Mouse (Mus musculus): ENCODE measurements around the gene Enoph1.

The Enoph1 gene

DNA sequence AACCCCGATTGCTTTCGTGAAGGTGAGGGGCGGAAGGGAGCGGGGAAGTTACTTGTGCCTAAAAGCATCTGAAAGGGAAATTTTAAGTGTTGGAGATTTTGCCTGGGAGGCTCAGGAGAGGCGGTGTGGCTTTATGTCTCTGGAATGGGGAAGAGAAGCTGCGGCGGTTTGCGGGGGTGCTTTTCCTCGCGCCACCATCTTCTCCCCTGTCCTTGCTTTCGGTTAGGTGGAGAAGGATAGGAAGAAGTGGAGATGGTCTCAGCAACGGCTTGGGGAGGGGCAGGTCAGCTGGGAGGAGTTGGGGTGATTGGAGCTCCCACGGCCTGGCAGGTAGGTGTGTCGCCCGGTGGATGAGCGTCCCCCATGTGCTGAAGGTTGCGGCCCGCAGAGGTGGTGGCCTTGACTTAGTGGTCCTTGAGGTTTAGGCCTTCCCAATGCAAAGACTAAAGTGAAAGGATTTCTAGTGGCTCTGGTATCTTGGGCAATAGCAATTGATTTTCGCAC lies 548 bp downstream of the Enoph1 start:
- DNase-seq (ENCODE audit: extremely low read depth, low read depth), result no peak

DNA sequence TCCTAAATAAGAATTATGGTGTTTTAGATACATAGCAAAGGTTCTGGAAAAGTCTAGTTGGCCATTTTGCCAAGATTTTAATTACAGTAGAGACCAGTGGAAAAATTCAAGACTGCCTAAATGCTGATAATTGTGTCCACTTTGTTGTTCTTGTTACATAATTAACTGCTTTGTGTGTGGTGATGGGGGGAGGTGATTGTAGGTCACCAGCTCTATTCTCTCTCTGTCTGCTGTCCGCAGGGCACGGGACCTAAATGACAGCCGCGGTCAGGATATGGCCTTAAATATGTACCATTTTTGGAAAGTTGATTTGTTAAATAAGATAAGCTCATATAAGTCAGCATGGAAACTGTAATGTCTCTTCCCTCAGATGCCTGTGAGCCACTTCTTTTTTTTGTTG lies 1.5 kb downstream of the Enoph1 start:
- no peak for DNase-seq (ENCODE audit: extremely low read depth, low read depth)

DNA sequence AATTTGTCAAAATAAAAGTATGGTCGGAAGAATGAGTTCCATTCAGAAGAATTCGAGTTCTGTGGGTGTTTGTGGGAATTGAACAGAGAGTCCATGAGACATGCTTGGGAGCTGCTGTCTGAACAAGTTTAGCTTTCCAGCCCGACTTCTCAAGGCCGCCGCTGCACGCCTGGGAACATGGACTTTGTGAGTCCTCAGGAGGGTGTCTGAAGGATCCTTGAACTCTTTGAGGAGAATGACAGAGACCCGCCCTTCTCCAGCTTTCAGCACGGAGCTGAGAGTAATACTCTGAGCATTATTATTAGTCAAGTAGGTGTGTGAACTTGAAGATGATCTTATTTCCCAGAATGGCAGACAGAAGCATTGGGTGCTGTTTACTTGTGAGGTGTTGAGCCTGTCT lies 2.7 kb downstream of the Enoph1 start:
- no peak for DNase-seq (ENCODE audit: extremely low read depth, low read depth)

DNA sequence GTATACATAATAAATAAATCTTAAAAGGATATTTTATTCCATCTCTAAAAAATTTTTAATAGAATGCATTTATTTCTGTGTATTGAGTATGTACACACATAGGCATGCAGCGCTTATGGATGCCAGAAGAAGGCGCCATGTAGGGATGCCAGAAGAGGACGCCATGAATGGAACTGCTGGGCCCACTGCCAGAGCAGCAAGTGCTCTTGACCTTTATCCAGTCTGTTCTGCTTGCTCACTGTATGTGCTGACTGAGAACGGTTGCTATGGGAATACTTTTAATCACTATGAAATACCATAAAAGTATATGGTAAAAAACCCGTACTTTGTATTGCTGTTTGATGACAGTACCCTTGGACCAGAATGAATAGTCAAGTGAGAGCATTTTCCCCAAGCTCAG lies 3.6 kb downstream of the Enoph1 start:
- DNase-seq (ENCODE audit: extremely low read depth, low read depth), result no peak

DNA sequence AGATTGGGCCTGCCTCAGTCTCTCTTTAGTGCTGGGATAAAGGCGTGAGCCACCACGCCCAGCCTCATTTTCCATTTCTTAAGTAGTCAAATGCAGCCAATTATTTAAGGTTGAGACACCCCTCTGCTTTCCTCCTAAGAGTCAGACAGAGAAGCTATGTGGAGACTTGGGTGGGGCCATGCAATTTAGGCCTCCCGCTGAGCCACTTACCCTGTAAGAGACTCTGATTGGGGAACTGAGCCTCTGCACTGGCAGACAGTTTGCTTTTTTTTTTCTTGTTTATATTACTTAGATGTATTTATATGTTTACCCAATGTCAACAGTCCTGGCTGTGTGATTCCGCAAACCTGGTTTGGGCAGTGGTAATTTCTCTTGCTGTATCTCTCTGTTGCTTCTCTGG lies 4.2 kb downstream of the Enoph1 start:
- DNase-seq (ENCODE audit: extremely low read depth, low read depth), result no peak

DNA sequence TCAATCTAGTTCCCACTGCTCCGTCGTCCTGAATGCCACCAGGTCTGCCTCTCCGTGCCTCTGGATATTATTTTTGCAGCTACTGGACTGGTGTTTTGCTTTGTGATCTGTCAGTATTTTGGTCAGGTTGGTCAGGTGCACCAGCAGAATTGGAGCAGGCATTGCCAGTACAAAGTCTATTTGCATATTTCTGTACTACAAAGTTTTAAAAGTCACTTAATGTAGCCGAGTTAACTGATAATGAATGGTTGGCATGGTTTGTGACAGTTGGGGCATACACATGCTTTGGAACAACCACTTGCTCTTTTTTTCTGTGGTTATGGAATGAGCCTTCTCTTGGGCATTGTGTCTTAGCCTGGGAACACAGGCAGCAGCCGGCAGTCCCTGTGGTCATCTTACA lies 4.8 kb downstream of the Enoph1 start:
- DNase-seq (ENCODE audit: extremely low read depth, low read depth), result no peak

DNA sequence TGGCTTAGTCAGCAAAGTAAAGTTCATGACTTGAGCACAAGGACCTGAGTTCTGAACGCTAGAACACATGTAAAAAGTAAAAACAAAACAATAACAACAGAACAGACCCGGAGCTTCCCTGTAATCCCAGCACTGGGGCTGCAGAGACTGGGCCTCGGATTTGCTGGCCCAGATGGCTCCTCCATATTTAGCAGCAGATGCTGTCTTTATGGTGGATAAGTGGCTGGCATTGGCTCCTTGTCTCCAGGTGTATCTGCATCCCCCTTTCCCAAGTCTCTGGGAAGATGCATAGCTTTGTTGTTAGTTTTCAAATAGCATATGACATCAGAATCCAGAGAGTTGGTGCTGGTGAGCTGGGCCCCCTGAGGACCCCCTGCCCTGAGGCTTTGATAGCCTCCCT lies 6.3 kb downstream of the Enoph1 start:
- DNase-seq (ENCODE audit: extremely low read depth, low read depth), result no peak

DNA sequence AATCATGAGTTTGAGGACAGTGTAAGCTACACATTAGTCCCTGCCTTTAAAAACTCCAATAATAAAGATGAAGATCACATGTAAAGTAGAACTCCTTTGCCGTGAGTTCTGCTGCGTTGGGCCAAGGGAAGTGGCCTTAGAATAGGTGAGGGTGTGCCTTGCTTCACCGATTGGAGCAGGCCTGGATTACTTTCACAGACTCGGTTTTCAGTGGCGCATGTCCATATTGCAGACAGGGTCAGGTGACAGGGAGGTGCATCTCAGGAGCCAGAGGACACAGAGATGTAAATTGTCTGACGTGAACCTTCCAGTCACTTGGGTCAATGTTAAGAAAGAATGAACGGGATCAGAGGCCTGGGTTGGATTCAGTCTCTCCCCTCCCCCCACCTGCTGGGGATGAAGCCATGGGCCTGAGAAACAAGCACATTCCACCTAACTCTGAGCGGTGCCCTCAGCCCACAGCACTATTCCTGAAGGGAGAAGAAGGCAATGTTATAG lies 7.4 kb downstream of the Enoph1 start:
- DNase-seq (ENCODE audit: extremely low read depth, low read depth), result no peak

DNA sequence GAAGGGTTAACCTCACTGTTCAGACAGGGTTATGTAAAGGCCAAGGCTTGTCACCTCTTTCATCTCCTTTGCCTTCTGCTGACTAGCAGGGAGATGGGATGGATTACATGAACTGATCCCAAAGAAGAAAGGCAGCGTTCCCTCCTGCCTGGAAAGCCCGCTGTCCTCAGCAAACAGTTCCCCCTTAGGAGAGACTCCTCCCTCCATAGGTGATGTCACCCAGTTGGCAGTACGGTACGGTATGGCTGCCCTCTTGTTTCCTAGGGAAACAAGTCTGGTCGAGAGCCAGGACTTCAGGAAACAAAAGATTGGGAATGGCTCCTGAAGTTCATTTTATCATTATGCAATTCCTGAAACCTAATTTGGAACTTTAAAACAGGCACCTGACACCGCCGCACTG lies 8.1 kb downstream of the Enoph1 start:
- no peak for DNase-seq (ENCODE audit: extremely low read depth, low read depth)

DNA sequence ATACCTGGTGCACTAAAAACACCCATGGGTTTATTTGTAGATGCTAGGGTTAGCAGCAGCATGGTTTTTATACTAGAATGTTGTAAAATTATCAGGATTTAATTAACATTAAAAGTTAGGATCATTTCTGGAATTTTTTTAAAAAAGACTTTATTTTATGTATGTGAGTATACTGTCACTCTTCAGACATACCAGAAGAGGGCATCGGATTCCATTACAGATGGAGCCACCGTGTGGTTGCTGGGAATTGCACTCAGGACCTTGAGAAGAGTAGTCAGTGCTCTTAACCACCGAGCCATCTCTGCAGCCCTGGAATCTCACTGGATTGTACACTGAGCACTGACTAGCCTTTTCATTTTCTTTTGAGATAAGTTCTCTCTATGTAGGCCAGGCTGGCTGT lies 10.1 kb downstream of the Enoph1 start:
- no peak for DNase-seq (ENCODE audit: extremely low read depth, low read depth)

DNA sequence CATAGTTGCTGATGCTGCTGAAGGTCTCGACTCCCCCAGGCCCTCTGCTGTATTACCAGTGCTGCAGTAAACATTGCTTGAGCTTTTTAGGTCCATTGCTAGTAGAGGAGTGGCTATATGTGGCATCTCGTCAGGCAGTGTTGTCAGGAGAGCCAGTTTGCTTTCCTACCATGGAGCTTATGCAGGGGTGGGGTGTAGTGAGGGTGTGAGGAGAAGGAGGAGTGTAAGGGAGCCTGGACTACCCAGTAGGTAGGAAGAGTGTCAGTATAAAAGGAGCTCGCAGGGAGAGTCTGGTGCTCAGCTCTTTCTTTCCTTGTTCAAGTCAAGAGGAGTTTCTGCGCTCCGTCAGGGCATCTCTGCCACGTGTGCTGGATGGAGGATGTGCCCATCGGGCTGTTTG lies 12.9 kb downstream of the Enoph1 start:
- no peak for DNase-seq (ENCODE audit: extremely low read depth, low read depth)

DNA sequence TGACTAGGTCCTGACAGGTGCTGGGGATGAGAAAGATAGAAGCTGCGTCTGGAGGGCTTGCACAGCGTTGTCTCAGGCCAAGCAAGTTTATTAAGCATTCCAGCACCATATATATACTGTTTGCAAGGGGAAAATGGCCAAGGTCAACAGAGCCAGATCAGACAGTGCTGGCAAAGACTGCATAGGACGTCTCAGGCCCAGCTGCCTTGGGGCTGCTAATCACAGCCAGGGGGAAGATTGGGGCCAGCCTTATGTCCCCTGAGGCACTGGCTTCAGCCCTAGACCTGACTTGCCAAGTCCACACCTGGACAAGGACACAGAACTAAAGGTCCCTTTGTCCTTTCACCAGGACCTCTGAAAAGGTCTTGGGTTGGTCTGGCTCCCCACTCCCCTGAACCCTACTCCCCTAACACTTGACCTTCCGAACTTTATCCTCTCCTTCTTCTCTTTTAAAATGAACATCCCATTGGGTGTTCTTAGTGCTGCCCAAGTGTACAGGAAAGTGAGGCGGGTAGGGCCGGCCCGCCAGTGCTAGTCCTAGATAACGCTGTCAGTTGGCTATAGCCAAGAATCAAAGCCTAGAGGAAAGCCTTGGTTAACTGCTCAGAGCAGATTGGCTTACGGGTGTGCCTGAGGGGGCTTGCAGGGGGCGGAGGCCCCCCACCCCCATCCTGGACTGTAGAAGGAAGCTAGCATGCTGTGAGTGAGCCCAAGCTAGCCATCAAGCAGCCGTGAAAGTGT lies 15.2 kb downstream of the Enoph1 start:
- DNase-seq (ENCODE audit: extremely low read depth, low read depth), result no peak

DNA sequence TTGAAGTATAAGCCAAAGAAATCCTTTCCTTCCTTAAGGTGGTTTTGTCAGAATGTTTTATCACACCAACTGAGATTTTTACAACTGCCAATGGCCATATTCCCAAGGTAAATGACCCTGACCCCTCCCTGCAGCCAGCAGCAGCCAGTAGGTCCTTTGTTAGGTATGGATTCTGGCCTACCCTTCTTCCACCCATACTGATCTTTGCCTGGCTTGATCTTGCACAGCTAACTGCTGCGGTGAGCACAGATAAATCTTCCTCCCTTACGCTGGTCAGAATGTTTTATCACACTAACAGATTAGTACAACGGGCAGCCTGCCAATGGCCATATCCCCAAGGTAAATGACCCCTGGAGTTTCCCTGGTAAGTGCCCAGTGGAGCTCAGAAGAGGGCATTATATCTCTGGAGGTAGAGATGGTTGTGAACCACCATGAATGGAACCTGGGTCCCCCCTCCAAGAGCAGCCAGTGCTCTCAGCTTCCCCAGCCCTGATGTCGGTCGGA lies 16.1 kb downstream of the Enoph1 start:
- DNase-seq (ENCODE audit: extremely low read depth, low read depth), result no peak

DNA sequence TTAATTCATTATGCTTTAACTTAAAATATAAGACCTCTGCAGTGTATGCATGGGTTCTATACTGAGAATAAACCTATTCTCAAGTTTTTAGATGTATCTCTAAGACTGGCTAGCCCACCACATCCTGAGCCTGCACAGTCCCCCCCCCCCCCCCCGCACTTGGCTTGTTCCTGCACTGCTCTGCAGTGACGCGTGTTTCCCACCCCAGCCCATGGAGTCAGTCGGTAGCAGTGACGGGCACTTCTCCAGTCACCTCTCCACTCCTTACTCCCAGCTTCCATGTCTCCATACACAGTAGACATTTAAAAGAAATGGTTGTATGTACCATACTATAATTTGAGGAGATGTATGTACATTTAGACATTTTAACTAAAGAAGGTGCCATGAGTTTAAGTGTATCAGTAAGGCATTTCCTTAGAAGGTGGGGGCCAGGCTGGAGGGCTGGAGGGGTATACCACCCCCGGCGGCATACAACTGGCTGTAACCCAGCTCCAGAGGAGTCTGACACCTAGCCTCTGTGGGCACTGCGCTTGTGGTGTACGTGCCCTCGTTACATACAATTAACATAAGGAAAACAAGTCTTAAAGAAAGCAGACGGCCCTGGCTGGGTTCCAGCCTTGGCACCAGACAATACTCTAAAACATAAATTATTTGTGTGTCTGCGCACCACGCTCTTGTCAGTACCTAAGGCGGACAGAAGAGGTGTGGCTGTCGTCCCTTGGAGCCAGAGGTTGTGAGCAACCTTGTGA lies 17.9 kb downstream of the Enoph1 start:
- DNase-seq (ENCODE audit: extremely low read depth, low read depth), result no peak

DNA sequence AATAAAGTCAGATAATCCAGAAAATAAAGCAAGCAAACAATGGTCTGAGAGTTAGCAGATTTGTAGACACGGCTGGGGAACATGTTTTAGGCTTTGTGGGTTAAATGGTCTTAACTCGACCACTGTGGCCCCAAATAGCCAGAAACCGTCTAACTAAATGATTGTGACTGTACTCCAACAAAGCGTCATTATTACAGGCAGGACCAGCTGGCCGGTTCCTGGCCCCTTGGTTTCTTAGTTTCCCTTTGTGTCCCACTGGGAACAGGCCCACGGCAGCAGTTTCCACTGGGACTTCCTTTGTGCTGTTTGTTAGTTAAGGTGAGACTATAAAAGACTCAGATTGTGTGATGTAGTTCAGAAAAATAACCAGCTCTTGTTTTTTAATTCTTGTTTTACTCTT lies 18.9 kb downstream of the Enoph1 start:
- no peak for DNase-seq (ENCODE audit: extremely low read depth, low read depth)

DNA sequence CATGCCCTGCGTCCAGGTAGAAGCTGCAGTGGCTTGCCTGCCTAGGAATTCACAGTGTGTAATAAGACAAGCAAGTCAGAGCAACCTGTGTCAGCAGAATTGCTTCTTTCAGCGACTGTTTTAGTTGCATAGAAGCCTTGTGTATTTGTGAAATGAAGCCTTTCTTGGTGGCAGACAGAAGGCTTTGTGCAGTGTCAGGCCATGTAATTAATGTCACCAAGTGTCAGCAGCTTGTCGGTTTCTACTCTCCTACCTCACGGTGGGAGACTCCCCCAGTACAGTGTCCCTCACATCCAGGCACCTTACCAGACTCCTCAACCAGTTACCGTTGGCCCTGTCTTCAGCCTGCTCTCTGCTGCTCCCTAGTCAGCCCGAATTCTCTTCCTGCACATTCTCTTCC lies 19.5 kb downstream of the Enoph1 start:
- DNase-seq (ENCODE audit: extremely low read depth, low read depth), result no peak

DNA sequence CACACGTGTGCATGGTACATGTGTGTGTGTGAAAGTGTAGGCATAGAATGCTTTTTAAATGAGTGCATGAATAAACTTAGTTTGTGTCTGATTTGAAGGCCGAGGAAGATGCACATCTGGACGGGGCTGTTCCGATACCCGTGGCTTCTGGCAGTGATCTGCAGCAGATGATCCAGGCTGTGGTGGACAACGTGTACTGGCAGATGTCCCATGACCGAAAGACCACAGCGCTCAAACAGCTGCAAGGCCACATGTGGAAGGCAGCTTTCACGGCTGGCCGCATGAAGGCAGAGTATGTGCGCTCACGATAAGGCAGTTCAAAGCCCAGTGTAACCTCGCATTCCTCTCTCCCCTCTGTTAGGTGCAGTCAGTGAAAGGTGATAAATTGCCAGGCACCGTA lies 21.1 kb downstream of the Enoph1 start:
- DNase-seq (ENCODE audit: extremely low read depth, low read depth), result no peak

DNA sequence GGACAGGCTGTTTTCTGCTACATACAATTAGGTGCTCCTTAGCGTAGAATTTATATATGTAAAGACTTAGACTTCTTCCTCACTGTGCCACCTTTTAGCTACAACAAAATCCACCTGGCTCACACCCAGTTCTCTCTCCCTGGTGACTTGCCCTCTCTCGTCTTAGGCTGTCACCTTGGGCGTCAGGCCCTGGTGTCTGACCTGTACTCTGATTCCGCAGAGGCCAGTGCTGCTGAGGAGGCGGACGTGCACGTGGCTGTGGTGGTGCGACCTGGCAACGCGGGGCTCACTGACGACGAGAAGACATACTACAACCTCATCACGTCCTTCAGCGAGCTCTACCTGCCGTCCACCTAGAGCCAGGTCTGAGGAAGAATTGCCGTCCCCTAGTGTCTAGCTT lies 27.8 kb downstream of the Enoph1 start:
- no peak for DNase-seq (ENCODE audit: extremely low read depth, low read depth)

DNA sequence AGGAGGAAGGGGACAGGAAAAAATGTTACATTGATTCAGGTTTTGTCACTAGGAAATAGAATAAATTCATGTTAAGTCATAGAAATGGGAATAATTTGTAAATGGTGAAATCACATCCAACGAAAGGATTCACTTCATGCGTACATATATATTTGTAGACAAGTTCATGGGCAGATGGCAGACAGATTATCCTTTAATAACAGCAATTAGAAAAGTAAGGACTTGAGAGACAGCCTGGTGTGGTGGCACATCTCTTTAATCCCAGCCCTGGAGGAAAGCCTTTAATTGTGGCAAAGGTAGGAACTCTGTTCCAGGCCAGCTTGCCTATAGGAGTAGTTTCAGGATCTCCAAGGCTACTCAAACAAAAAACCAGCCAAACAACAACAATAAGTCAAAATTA lies 29.7 kb downstream of the Enoph1 start:
- DNase-seq (ENCODE audit: extremely low read depth, low read depth), result no peak

DNA sequence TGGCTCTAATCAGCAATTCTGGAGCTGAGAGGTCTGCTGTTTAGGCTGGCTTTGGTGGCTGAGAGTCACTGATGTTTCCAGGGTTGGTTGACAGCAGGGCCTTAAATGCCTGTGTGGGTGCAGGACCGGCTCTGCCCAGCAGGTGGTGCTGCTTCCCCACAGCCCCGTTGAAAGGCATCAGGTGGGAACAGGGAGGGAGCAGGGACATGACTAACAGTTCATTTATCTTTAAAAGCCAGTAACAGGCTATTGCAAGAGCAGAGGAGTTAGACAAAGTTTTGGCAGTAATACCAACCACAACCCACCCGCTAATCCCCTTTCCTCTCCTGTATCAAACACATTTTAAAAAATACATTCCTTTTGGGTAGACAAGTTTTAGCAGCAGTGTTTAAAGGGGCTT lies 30.5 kb downstream of the Enoph1 start:
- DNase-seq (ENCODE audit: extremely low read depth, low read depth), result peak; percentile 51

DNA sequence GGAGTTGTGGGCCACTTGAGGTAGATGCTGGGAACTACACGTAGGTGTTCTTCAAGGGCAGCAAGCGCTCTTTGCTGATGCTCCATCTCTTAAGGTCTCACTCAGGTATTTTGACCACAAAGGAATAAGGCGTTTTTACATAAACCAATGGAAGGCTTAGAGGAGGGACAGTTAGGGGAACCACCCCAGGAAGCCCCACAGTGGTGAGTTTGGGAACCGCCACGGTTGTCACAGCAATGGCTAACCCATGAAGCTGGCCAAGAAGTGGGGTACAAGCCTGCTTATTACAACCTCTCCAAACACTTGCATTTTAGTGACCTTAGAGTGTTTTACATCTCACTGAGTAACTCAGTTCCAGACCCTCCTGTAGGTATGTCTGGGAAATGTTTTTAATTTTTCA lies 31.8 kb downstream of the Enoph1 start:
- DNase-seq (ENCODE audit: extremely low read depth, low read depth), result no peak

DNA sequence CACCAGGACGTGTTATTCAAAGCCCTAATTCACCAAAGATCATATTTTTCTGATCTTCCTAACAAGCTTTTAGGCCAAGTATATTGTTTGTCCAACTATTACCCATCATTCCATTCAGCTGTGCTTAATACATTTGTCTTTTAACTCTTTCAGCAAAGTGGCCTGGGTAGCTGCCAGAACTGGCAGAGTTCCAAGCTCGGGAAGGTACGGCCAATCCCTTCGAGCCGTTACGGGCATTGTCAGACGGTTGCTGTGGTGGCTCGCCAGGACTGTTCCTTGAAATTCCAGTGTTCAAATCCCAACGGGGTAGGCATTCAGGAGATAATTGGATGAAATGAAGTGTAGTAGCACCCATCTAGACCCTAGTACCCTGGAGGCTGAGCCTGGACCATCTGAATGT lies 32.8 kb downstream of the Enoph1 start:
- DNase-seq (ENCODE audit: extremely low read depth, low read depth), result no peak

DNA sequence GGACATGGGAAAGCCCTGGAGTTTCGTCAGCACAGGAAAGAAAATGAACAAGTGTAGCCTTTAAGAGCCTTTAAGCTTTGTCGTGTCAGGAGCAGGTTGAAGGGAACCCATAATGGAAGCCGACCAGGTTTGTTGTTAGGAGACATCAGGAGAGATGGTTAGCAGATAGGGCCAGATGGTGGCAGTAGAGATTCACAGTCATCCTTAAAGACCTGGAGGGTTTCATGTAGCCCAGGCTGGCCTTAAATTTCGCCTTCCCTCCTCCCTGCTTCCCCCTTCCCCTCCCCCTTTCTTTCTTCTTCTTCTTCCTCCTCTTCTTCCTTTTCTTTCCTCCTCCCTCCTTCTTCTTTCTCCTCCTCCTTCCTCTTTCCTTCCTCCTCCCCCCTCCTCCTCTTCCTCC lies 34.8 kb downstream of the Enoph1 start:
- DNase-seq (ENCODE audit: extremely low read depth, low read depth), result no peak
